Comparison of ENCODE assay signal across 10 mouse cellular contexts in genomic region chr4:130084331-130084945, GRCm38 (mm10). TPM values are rescaled to one million over a fixed set of nuclear protein-coding genes. Genes with fewer than 3 reads are reported as not detected.
DNase-seq lines count a peak whose midpoint lies in the region; ATAC-seq lines count a peak whose summit lies in the region.
"Had no signal": no experiment of that assay in that cellular context is flagged by ENCODE, and none has a peak within 500 bp of the region (broad histone marks: within the 10 kb centered on the region; RNA-seq: fewer than 3 reads in every experiment).

No protein-coding gene starts in this region.

- no peaks in the 10 kb centered on the region for H3K36me3 ChIP-seq in kidney, embryonic 16.5 days (ENCODE audit: insufficient read depth, low read length)

- no peak for ATAC-seq in kidney, embryonic 16.5 days (ENCODE audit: low FRiP score, low TSS enrichment)
- no peak for ATAC-seq in erythroblast, adult 5-6 weeks (replicated peaks; ENCODE audit: low FRiP score, poor library complexity, severe bottlenecking)

- H3K4me3 ChIP-seq in kidney, embryonic 16.5 days (ENCODE audit: low read length), result no peak overlapping the region

- no peak overlapping the region for H3K4me2 ChIP-seq in kidney, embryonic 16.5 days (replicated peaks; ENCODE audit: low read depth, low read length)
- H3K4me2 ChIP-seq: midbrain, embryonic 11.5 days had no signal

- H3K9me3 ChIP-seq in kidney, embryonic 16.5 days (ENCODE audit: low read length), result no peaks in the 10 kb centered on the region

- no peak overlapping the region for H3K27ac ChIP-seq in kidney, embryonic 16.5 days (ENCODE audit: low read length)

- 39% methylated on average over 7 of the region's 7 CpGs for WGBS in kidney, embryonic 16.5 days

- H3K4me1 ChIP-seq in kidney, embryonic 16.5 days (ENCODE audit: insufficient read depth, low read length), result peaks cover 7% of the 10 kb centered on the region; the same call in 1 of the 2 replicates

- no peak for DNase-seq in kidney, adult 8-10 months
- peak; percentile 68 for DNase-seq in Muller cell, postnatal 12 days (ENCODE audit: inconsistent ontology term)
- DNase-seq in adrenal gland, postnatal 36 days, result peak; percentile 74 to 76
- peak; percentile 51 for DNase-seq in heart, postnatal 25 days (ENCODE audit: low spot score)
- no peak for DNase-seq in natural killer cell, adult 2 months (ENCODE audit: low spot score in 2 of 2)
- DNase-seq: right cerebral cortex, postnatal 25 days had no signal

- intact Hi-C loops in heart, postnatal 25 days (cut with DNase I), result no loop called here

- H3K9ac ChIP-seq in kidney, embryonic 16.5 days (replicated peaks; ENCODE audit: low read length), result peak overlapping the region; percentile 15; the same call in 1 of the 2 replicates

- H3K27me3 ChIP-seq in kidney, embryonic 16.5 days (ENCODE audit: insufficient read depth, low read length), result no peaks in the 10 kb centered on the region

RNA-seq across cellular contexts. Expression of gene Pef1, which starts 17.9 kb away (rescaled TPM):
- polyA plus RNA-seq in kidney, embryonic 16.5 days (2015; fragmentation: Nextera tagmentation; extraction: Ambion mirVana), result 85.5 and 90.9 TPM in 2 replicates
- total RNA-seq in adrenal gland, postnatal 36 days (2021), result 10 to 100 TPM; 74.4 to 84.0 TPM
- 10 to 100 TPM; 34.7 to 36.6 TPM for total RNA-seq in heart, postnatal 25 days (2021)
- 43.0 and 50.8 TPM in 2 replicates for total RNA-seq in erythroblast, adult 5-6 weeks (2015; ENCODE audit: low replicate concordance)
- total RNA-seq in erythroblast, adult 5-6 weeks (2017; ENCODE audit: low replicate concordance), result 14.6 and 29.5 TPM in 2 replicates

RNA-seq across cellular contexts. Expression of gene Col16a1, which starts 36.8 kb away (rescaled TPM):
- 41.2 and 48.8 TPM in 2 replicates for polyA plus RNA-seq in kidney, embryonic 16.5 days (2015; fragmentation: Nextera tagmentation; extraction: Ambion mirVana)
- 10 to 100 TPM; 15.6 to 18.7 TPM for total RNA-seq in adrenal gland, postnatal 36 days (2021)
- 1 to 10 TPM; 9.1 to 9.3 TPM for total RNA-seq in heart, postnatal 25 days (2021)
- not detected in 2 replicates for total RNA-seq in erythroblast, adult 5-6 weeks (2015; ENCODE audit: low replicate concordance)
- 0.14 TPM in 1 of 2 replicates, not detected in the other for total RNA-seq in erythroblast, adult 5-6 weeks (2017; ENCODE audit: low replicate concordance)

RNA-seq across cellular contexts. Expression of gene Hcrtr1, which starts 54.7 kb away (rescaled TPM):
- 0.19 and 0.31 TPM in 2 replicates for polyA plus RNA-seq in kidney, embryonic 16.5 days (2015; fragmentation: Nextera tagmentation; extraction: Ambion mirVana)
- total RNA-seq in adrenal gland, postnatal 36 days (2021), result under 1 TPM; 0.40 to 0.46 TPM
- not detected for total RNA-seq in heart, postnatal 25 days (2021)
- total RNA-seq in erythroblast, adult 5-6 weeks (2015; ENCODE audit: low replicate concordance), result not detected in 2 replicates
- total RNA-seq in erythroblast, adult 5-6 weeks (2017; ENCODE audit: low replicate concordance), result not detected in 2 replicates
- total RNA-seq: hematopoietic stem cell, adult 5-6 weeks had no signal

Comparison
In these comparisons a context has a peak if more than half of its experiments do, and no peak if none do; other contexts are left out.
1. DNase-seq: peak in Muller cell, postnatal 12 days (single experiment), adrenal gland, postnatal 36 days (2 of 2) and heart, postnatal 25 days (single experiment); none in kidney, adult 8-10 months (0 of 2) and natural killer cell, adult 2 months (0 of 2).
2. RNA of gene Col16a1, which starts 36.8 kb away (total RNA-seq): 15.6 to 18.7 TPM in adrenal gland, postnatal 36 days and 9.1 to 9.3 TPM in heart, postnatal 25 days; 0.14 TPM in erythroblast, adult 5-6 weeks; every median in the first group is over 4 times any median in the second.